Mouse (Mus musculus) thymus, adult 2 months (tissue): Measurements from ENCODE around the gene Kmt2d. TPM values are rescaled to one million over a fixed set of nuclear protein-coding genes. Genes with fewer than 3 reads are reported as not detected.

ENCODE experiments used
- DNase-seq: peaks from one replicate; pipeline ENCODE4 v3.0.0; 2021
- H3K27ac ChIP-seq: fragments of 200-500 bp; 2 replicates; pipeline ENCODE4 v1.5.1; 2012; ENCODE audit warnings: low read length, control low read depth; ENCODE audit not compliant: control insufficient read depth, insufficient read depth
- H3K27me3 ChIP-seq: fragments of 200-500 bp; 2 replicates; pipeline ENCODE4 v1.6.1; 2012; ENCODE audit warnings: mild to moderate bottlenecking, low read length, moderate library complexity, mixed read lengths; ENCODE audit not compliant: control insufficient read depth, insufficient read depth
- H3K36me3 ChIP-seq: fragments of 200-500 bp; 2 replicates; pipeline ENCODE4 v1.6.1; 2012; ENCODE audit warnings: mild to moderate bottlenecking, low read length, moderate library complexity; ENCODE audit not compliant: control insufficient read depth, insufficient read depth
- H3K4me1 ChIP-seq: fragments of 200-500 bp; replicated peaks from 2 replicates; pipeline ENCODE4 v1.6.1; 2012; ENCODE audit warnings: low read length; ENCODE audit not compliant: control insufficient read depth, insufficient read depth
- H3K4me3 ChIP-seq: fragments of 200-500 bp; 2 replicates; pipeline ENCODE4 v1.5.1; 2012; ENCODE audit warnings: mild to moderate bottlenecking, low read length, control low read depth, moderate library complexity; ENCODE audit not compliant: control insufficient read depth, insufficient read depth
- CTCF ChIP-seq: fragments of 200-500 bp; IDR thresholded peaks from 2 replicates; pipeline ENCODE4 v1.5.1; 2012; ENCODE audit warnings: mild to moderate bottlenecking, control low read depth, low read length, moderate library complexity, borderline replicate concordance; ENCODE audit not compliant: control insufficient read depth, poor library complexity, insufficient read depth; ENCODE audit errors: extremely low read depth
- POLR2A ChIP-seq: fragments of 200-500 bp; IDR thresholded peaks from 2 replicates; pipeline ENCODE4 v1.6.1; 2012; ENCODE audit warnings: mild to moderate bottlenecking, low read length, control low read depth, moderate library complexity; ENCODE audit not compliant: control insufficient read depth, poor library complexity, insufficient read depth; ENCODE audit errors: extremely low read depth
- WGBS: fragments of 180-500 bp; shearing (Covaris S2); methylation state at CpG from one replicate; pipeline ENCODE4 v1.1.7; 2018; 5-methylcytosine and 5-hydroxymethylcytosine counted together
- polyA plus RNA-seq: library from polyadenylated mRNA; depleted of rRNA; stranded (reverse); fragments of >200 nt; gene quantifications from 2 replicates; pipeline ENCODE4 v1.2.3, GENCODE M21; 2012

The Kmt2d gene
- polyA plus RNA-seq, 1 experiment = 69.1 TPM

DNA sequence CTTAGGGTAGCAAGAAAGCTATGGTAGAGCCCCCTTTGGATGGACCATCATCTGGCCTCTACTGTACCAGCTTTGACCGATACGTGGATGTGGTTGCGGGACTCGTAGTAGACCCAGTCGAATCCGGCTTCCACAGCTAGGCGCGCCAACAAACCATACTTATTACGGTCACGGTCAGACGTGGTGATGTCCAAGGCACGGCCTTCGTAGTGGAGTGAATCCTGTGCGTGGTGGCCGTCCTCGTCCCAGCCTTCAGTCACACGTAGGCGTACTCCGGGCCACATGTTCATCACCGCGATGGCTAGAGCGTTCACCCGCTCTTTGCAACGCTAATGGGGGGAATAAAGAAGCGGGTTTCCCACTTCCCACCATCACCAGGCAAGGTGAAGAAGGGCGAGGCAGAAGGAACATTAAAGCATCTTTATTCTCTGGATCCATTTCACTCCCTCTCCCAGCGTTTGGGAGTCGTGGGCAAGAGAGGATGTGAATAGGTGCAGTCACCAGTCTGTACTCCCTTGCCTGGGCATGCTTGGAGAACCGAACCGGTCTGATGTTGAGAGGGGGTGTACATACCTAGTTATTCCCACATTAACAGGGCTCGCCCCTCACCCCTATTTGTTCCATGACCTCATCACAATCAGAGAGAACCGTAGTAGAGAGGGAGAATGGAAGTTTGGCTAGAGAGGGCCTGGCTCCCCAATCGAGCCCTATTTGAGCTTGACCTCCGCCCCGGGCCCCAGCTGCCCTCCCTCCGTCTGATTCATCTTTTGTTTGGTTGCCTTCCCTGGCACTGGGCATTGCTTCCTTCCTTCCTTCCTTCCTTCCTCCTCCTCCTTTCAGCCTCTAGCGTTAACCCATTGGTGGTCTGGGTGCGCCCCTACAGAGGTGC lies 24.0 kb upstream of the Kmt2d start:
- H3K4me1 ChIP-seq = peaks cover 18% of the 10 kb centered on the region
- H3K27ac ChIP-seq = no peak overlapping the region
- TF ChIP-seq CTCF (no peak), POLR2A (no peak)
- 10% methylated on average over 38 of the region's 38 CpGs for WGBS
- H3K27me3 ChIP-seq = peaks cover 50% of the 10 kb centered on the region
- no peak overlapping the region for H3K4me3 ChIP-seq
- H3K36me3 ChIP-seq = no peaks in the 10 kb centered on the region
- no peak for DNase-seq

GRCm38 (mm10) chr15:98893940-98894745 lies 23.1 kb upstream of the Kmt2d start, which contains the start of gene Rhebl1:
Gene Rhebl1 (minus strand): TSS chr15:98894540.
- Histone ChIP-seq H3K4me1 (peaks cover 18% of the 10 kb centered on the region), H3K4me3 (peak within 1 kb of the TSS; percentile 41), H3K36me3 (no peaks in the 10 kb centered on the region), H3K27me3 (peaks cover 50% of the 10 kb centered on the region), H3K27ac (no peak within 1 kb of the TSS)
- TF ChIP-seq CTCF = no peak
- TF ChIP-seq POLR2A = no peak
- WGBS = 1% methylated on average over 77 of the region's 77 CpGs
- no peak for DNase-seq

DNA sequence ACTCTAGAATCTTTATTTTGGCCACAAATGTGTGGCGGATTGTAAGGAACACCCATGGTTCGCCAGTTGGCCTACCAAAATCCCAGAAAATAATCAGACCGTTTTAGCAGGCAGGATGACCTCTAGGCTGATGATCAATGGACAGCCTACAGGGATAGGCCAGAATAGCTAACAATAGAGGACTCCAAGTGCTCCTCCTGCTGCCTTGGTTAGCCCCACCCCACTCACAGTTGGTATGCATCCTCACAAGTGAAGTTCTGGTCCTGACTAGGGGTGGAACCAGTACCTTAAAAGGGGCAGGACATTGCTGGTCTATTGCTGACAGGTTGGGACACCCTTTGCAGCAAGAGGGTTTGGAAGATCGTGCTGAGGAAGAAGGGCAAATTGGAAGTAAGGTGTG lies 22.0 kb upstream of the Kmt2d start:
- DNase-seq = no peak
- Histone ChIP-seq H3K27me3 (peaks cover 43% of the 10 kb centered on the region), H3K27ac (no peak overlapping the region), H3K36me3 (no peaks in the 10 kb centered on the region), H3K4me3 (no peak overlapping the region), H3K4me1 (peaks cover 18% of the 10 kb centered on the region)
- 93% methylated on average over 4 of the region's 4 CpGs for WGBS
- no peak for TF ChIP-seq CTCF

GRCm38 (mm10) chr15:98891907-98892606 lies 21.1 kb upstream of the Kmt2d start:
- Histone ChIP-seq H3K27me3 (peaks cover 33% of the 10 kb centered on the region), H3K27ac (no peak overlapping the region), H3K4me1 (peaks cover 18% of the 10 kb centered on the region), H3K36me3 (no peaks in the 10 kb centered on the region), H3K4me3 (no peak overlapping the region)
- TF ChIP-seq POLR2A (no peak), CTCF (no peak)
- peak; percentile 61 for DNase-seq
- 38% methylated on average over 6 of the region's 6 CpGs for WGBS

- Histone ChIP-seq H3K4me1 (peaks cover 18% of the 10 kb centered on the region), H3K4me3 (no peak overlapping the region), H3K36me3 (no peaks in the 10 kb centered on the region), H3K27ac (no peak overlapping the region), H3K27me3 (peaks cover 28% of the 10 kb centered on the region)
- no peak for DNase-seq
- TF ChIP-seq CTCF = no peak
- no peak for TF ChIP-seq POLR2A
- WGBS = 58% methylated on average over 19 of the region's 19 CpGs
Observed at GRCm38 (mm10) chr15:98891198-98891742, 20.3 kb upstream of the Kmt2d start.

- 90% methylated on average over 7 of the region's 7 CpGs for WGBS
Observed at GRCm38 (mm10) chr15:98887526-98887925, 16.5 kb upstream of the Kmt2d start.

More at GRCm38 (mm10) chr15:98887526-98887925, 16.5 kb upstream of the Kmt2d start:
- H3K36me3 ChIP-seq = no peaks in the 10 kb centered on the region
- H3K4me1 ChIP-seq = 0 out of 2 replicates have a peak, but pooled peaks cover 2% of the 10 kb centered on the region
- DNase-seq = no peak
- TF ChIP-seq CTCF = no peak
- TF ChIP-seq POLR2A = no peak
- no peak overlapping the region for H3K4me3 ChIP-seq
- H3K27ac ChIP-seq = no peak overlapping the region
- no peaks in the 10 kb centered on the region; the same call in 1 of the 2 replicates for H3K27me3 ChIP-seq
